In genomic region chr6:22442591-22442990, GRCm38 (mm10) we compare ENCODE assay signal across 18 mouse cellular contexts.
DNase-seq lines count a peak whose midpoint lies in the region; ATAC-seq lines count a peak whose summit lies in the region.
"Had no signal": no experiment of that assay in that cellular context is flagged by ENCODE, and none has a peak within 500 bp of the region (broad histone marks: within the 10 kb centered on the region; RNA-seq: fewer than 3 reads in every experiment).

No protein-coding gene starts in this region.

- no peak overlapping the region for H3K27ac ChIP-seq in kidney, embryonic 15.5 days
- H3K27ac ChIP-seq in intestine, embryonic 16.5 days (ENCODE audit: low read length): no peak overlapping the region
- H3K27ac ChIP-seq: embryonic facial prominence, embryonic 12.5 days; heart, embryonic 13.5 days; hindbrain, embryonic 12.5 days had no signal

- no peak overlapping the region for H3K4me2 ChIP-seq in kidney, embryonic 15.5 days
- no peak overlapping the region for H3K4me2 ChIP-seq in intestine, embryonic 16.5 days (ENCODE audit: low read depth, low read length)
- H3K4me2 ChIP-seq: embryonic facial prominence, embryonic 12.5 days; heart, embryonic 13.5 days; hindbrain, embryonic 12.5 days had no signal

- DNase-seq in kidney, postnatal 14 days: no peak
- peak; percentile 79 for DNase-seq in R1 (ENCODE audit: low read depth, low spot score)
- no peak for DNase-seq in urinary bladder, adult 2 months (ENCODE audit: low spot score)
- DNase-seq: adrenal gland, adult 8-10 months; adrenal gland, postnatal 36 days; cerebellum, adult 2 months; cerebellum, postnatal 10 days; gastrocnemius, postnatal 36 days; heart, adult 11 months; heart, postnatal 4 days; kidney, adult 11 months had no signal

- H3K9me3 ChIP-seq in kidney, embryonic 15.5 days (replicated peaks): no peaks in the 10 kb centered on the region
- H3K9me3 ChIP-seq in intestine, embryonic 16.5 days (ENCODE audit: control insufficient read depth, low read length): no peaks in the 10 kb centered on the region
- H3K9me3 ChIP-seq: embryonic facial prominence, embryonic 12.5 days; heart, embryonic 13.5 days; hindbrain, embryonic 12.5 days had no signal

- WGBS in kidney, embryonic 15.5 days: 61% methylated on average over 8 of the region's 8 CpGs
- WGBS in intestine, embryonic 16.5 days: 64% methylated on average over 8 of the region's 8 CpGs

- 0 out of 2 replicates have a peak, but pooled peaks cover 3% of the 10 kb centered on the region for H3K4me1 ChIP-seq in kidney, embryonic 15.5 days
- peaks cover 4% of the 10 kb centered on the region; the same call in 1 of the 2 replicates for H3K4me1 ChIP-seq in intestine, embryonic 16.5 days (ENCODE audit: control insufficient read depth, insufficient read depth, low read length)
- H3K4me1 ChIP-seq: hindbrain, embryonic 12.5 days had no signal

- H3K27me3 ChIP-seq in kidney, embryonic 15.5 days: no peaks in the 10 kb centered on the region
- H3K27me3 ChIP-seq in intestine, embryonic 16.5 days (replicated peaks; ENCODE audit: control insufficient read depth, insufficient read depth, low read length): no peaks in the 10 kb centered on the region
- H3K27me3 ChIP-seq: embryonic facial prominence, embryonic 12.5 days; heart, embryonic 13.5 days; hindbrain, embryonic 12.5 days had no signal

- 0 out of 2 replicates have a peak, but pooled peaks have one; percentile 43 for ATAC-seq in kidney, embryonic 15.5 days (replicated peaks; ENCODE audit: low FRiP score)
- peak; percentile 84 for ATAC-seq in intestine, embryonic 16.5 days
- ATAC-seq in inflammation-experienced regulatory T-cells, adult 6 months: no peak
- ATAC-seq: hindbrain, embryonic 16.5 days had no signal

- H3K36me3 ChIP-seq in kidney, embryonic 15.5 days: no peaks in the 10 kb centered on the region
- no peaks in the 10 kb centered on the region for H3K36me3 ChIP-seq in intestine, embryonic 16.5 days (ENCODE audit: control insufficient read depth, insufficient read depth, low read length)
- H3K36me3 ChIP-seq: embryonic facial prominence, embryonic 12.5 days; heart, embryonic 13.5 days; hindbrain, embryonic 12.5 days had no signal

- H3K4me3 ChIP-seq in kidney, embryonic 15.5 days (replicated peaks): no peak overlapping the region
- no peak overlapping the region for H3K4me3 ChIP-seq in intestine, embryonic 16.5 days (ENCODE audit: low read length)
- H3K4me3 ChIP-seq: embryonic facial prominence, embryonic 12.5 days; heart, embryonic 13.5 days; hindbrain, embryonic 12.5 days had no signal

- no peak overlapping the region for H3K9ac ChIP-seq in kidney, embryonic 15.5 days
- no peak overlapping the region for H3K9ac ChIP-seq in intestine, embryonic 16.5 days (ENCODE audit: low read depth, low read length)
- H3K9ac ChIP-seq: embryonic facial prominence, embryonic 12.5 days; heart, embryonic 13.5 days; hindbrain, embryonic 12.5 days had no signal
